Mouse (Mus musculus): Measurements from ENCODE around the gene Tbc1d5. TPM values are rescaled to one million over a fixed set of nuclear protein-coding genes. Genes with fewer than 3 reads are reported as not detected.

Gene Tbc1d5
- polyA plus RNA-seq (2016; fragmentation: Nextera tagmentation; extraction: Ambion mirVana) = 10.2 and 11.1 TPM in 2 replicates

DNA sequence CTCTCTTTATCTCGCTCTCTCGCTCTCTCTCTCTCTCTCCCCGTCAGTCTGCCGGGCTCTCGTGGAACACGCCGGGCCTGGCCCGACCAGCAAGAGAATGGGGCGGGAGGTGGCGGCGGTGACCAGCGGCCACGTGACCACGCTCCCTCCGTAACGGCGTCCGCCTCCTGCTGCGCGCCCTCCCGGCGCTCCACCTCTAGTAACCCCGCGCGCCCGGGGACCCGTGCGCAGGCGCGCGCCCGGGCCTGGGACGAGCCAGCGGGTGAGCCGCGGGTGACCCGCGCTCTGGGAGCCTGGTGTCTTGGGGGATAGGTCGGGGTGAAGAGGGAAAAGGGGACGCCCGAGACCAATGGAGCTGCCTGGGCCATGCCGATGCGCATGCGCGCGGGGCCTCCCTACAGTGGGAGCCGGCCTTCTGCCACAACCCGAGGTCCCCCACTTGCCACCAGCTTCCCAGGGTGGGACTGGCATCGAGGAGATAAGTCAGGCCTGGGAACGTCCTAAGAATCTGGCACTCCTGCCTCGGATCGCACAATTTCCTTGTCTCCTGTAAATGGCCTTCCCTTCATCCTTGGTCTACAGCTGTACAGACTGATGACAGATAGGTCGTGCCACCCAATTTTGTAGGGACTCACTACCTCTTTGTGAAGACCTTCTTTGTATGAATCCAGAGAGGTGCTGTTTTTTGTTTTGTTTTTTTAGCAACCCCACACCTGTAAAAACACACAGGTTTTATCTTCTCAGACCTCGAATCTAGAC, at the start of gene Tbc1d5:
Tbc1d5 (minus strand) TSS at position 158 of the 759 bp plus-strand sequence.
- peak within 1 kb of the TSS; percentile 81 for H3K4me3 ChIP-seq (replicated peaks)
- peak within 1 kb of the TSS; percentile 67 for H3K4me2 ChIP-seq
- H3K4me1 ChIP-seq (replicated peaks) = peaks cover 6% of the 10 kb centered on the region
- no peaks in the 10 kb centered on the region for H3K36me3 ChIP-seq
- peak within 1 kb of the TSS; percentile 93 for H3K9ac ChIP-seq (replicated peaks)
- WGBS = 3% methylated on average over 54 of the region's 54 CpGs
- H3K9me3 ChIP-seq = no peaks in the 10 kb centered on the region
- peak; percentile 93 for ATAC-seq (ENCODE audit: insufficient number of reproducible peaks, insufficient read depth, low FRiP score, low TSS enrichment, low read depth)
- H3K27me3 ChIP-seq = no peaks in the 10 kb centered on the region
- peak within 1 kb of the TSS; percentile 98 for H3K27ac ChIP-seq

DNA sequence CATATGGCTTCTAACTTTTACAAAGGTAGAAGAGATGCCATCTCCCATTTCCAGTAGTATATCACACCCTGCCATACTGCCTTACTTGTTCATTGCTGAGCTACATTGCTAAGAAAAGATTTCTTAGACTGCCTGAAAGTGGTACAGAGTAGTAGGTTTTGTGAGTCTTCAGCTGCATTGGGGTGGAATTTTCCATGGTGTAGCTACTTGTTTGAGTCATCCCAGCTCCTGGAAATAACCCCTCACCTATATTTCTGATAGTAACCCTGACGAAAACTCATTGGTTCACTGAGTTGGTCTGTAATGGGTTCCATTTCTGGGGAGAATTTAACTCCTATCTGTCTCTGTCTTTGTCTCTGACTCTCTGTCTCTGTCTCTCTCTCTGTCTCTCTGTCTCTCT, 46.9 kb upstream of the Tbc1d5 start:
- no peak for ATAC-seq (ENCODE audit: insufficient number of reproducible peaks, insufficient read depth, low FRiP score, low TSS enrichment, low read depth)
- Histone ChIP-seq H3K4me1 (replicated peaks) (no peaks in the 10 kb centered on the region), H3K4me2 (no peak overlapping the region), H3K4me3 (replicated peaks) (no peak overlapping the region), H3K36me3 (no peaks in the 10 kb centered on the region), H3K9me3 (no peaks in the 10 kb centered on the region), H3K27ac (no peak overlapping the region), H3K27me3 (no peaks in the 10 kb centered on the region), H3K9ac (replicated peaks) (no peak overlapping the region)
- 78% methylated on average over 1 of the region's 1 CpGs for WGBS

DNA sequence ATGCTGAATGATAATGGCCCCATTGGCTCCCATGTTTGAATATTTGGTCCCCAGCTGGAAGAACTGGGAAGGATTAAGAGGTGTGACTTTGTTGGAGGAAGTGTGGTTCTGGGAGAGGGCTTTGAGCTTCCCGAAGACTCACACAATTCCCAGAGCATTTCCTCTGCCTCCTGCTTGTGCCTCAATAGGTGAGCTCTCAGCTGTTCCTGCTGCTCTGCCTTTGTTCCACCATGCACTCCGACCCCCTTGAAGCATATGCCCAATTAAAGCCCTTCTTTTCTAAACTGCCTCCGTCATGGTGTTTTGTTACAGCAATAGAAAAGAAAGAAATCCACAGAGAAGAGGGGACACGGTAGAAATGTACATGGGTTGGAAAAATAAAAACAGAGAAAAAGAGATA, 44.0 kb upstream of the Tbc1d5 start:
- Histone ChIP-seq H3K27ac (no peak overlapping the region), H3K9ac (replicated peaks) (no peak overlapping the region), H3K4me3 (replicated peaks) (no peak overlapping the region), H3K4me1 (replicated peaks) (no peaks in the 10 kb centered on the region), H3K4me2 (no peak overlapping the region), H3K9me3 (no peaks in the 10 kb centered on the region), H3K27me3 (no peaks in the 10 kb centered on the region), H3K36me3 (no peaks in the 10 kb centered on the region)
- 36% methylated on average over 4 of the region's 4 CpGs for WGBS
- ATAC-seq (ENCODE audit: insufficient number of reproducible peaks, insufficient read depth, low FRiP score, low TSS enrichment, low read depth) = no peak

DNA sequence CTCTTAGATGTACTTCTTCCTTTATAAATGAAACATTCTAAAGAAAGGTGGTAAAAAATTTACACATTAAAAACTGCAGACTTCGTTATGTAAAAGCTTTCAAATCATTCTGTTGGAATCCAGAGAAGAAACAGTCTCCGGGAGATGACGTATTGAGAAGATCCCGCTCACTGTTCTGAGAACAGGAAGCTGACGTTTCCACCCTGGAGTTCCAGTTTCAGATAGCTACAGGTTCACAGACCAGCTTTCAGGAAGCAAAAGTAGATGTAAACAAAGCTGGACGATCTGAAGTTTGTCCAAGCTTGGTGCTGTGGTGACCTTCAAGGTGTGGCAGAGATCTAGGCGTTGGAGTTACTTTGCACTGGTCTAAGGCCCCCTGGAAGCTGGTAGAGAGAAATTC, 41.9 kb upstream of the Tbc1d5 start:
- Histone ChIP-seq H3K4me2 (no peak overlapping the region), H3K4me1 (replicated peaks) (no peaks in the 10 kb centered on the region), H3K9ac (replicated peaks) (no peak overlapping the region), H3K27me3 (no peaks in the 10 kb centered on the region), H3K27ac (no peak overlapping the region), H3K36me3 (no peaks in the 10 kb centered on the region), H3K4me3 (replicated peaks) (no peak overlapping the region), H3K9me3 (peaks cover under 1% of the 10 kb centered on the region; the same call in 1 of the 2 replicates)
- 87% methylated on average over 7 of the region's 7 CpGs for whole genome bisulfite sequencing
- no peak for ATAC-seq (ENCODE audit: insufficient number of reproducible peaks, insufficient read depth, low FRiP score, low TSS enrichment, low read depth)

DNA sequence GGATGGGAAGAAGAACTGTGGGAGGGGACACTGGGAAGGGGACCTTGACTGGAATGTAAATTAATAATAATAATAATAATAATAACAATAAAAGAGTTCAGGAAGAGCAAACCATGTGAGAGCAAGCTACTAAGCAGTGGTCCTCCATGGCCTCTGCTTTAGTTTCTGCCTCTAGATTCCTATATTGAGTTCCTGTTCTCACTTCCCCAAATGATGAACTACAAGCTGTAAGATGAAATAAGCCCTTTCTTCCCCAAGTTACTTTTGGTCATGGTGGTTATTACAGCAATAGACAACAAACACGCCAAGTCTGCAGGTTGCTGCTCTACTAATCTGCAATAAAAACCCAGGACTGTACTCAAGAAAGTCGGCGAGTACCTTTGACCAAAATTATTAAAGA, 40.7 kb upstream of the Tbc1d5 start:
- Histone ChIP-seq H3K4me1 (replicated peaks) (no peaks in the 10 kb centered on the region), H3K4me2 (no peak overlapping the region), H3K27me3 (no peaks in the 10 kb centered on the region), H3K9ac (replicated peaks) (no peak overlapping the region), H3K36me3 (no peaks in the 10 kb centered on the region), H3K4me3 (replicated peaks) (no peak overlapping the region), H3K9me3 (peaks cover 3% of the 10 kb centered on the region; the same call in 1 of the 2 replicates), H3K27ac (no peak overlapping the region)
- 89% methylated on average over 3 of the region's 3 CpGs for WGBS
- no peak for ATAC-seq (ENCODE audit: insufficient number of reproducible peaks, insufficient read depth, low FRiP score, low TSS enrichment, low read depth)

DNA sequence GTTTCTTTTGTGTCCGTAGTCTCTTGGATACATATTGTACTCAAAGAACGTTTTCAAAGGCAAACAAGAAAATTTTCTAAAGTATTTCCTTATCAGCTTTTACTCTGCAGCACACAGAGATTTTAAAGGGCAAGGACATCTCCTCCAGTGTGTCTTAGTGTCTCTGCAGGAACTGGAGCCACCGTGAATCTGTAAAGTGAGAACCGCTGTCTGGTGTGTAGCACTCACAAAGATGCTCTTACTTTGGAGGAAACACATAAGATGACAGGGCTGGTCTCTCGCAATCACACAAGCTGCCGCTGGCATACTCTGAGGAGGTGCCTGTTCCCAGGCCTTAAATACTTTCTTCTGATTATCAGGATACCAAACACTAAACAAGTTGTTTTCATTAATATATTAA, 37.3 kb upstream of the Tbc1d5 start:
- H3K4me1 ChIP-seq (replicated peaks) = no peaks in the 10 kb centered on the region
- H3K27ac ChIP-seq = no peak overlapping the region
- H3K36me3 ChIP-seq = no peaks in the 10 kb centered on the region
- H3K4me2 ChIP-seq = no peak overlapping the region
- WGBS = 89% methylated on average over 6 of the region's 6 CpGs
- H3K27me3 ChIP-seq = no peaks in the 10 kb centered on the region
- H3K9ac ChIP-seq (replicated peaks) = no peak overlapping the region
- peaks cover 3% of the 10 kb centered on the region; the same call in 1 of the 2 replicates for H3K9me3 ChIP-seq
- no peak overlapping the region for H3K4me3 ChIP-seq (replicated peaks)
- no peak for ATAC-seq (ENCODE audit: insufficient number of reproducible peaks, insufficient read depth, low FRiP score, low TSS enrichment, low read depth)

DNA sequence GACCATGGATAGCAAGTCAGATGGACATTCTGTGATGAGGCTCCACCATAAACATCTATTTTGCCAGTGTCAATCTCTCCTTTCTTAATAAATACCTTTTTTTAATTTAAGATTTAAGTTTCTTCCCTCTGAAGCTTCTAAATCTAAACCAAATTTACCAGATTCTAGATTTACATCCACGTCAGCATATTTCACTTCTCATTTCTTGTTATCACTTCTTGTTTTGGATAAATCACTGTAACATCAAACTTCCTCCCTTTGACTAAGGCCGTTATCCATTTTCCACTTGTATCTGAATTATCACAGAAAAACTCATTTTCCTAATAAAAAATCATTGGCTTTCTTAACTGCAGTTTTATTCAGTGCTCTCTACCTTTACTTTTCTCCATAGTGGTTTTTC, 30.4 kb upstream of the Tbc1d5 start:
- H3K4me3 ChIP-seq (replicated peaks) = no peak overlapping the region
- no peak overlapping the region for H3K9ac ChIP-seq (replicated peaks)
- no peaks in the 10 kb centered on the region for H3K9me3 ChIP-seq
- H3K4me2 ChIP-seq = no peak overlapping the region
- H3K36me3 ChIP-seq = no peaks in the 10 kb centered on the region
- WGBS = 91% methylated on average over 2 of the region's 2 CpGs
- H3K4me1 ChIP-seq (replicated peaks) = no peaks in the 10 kb centered on the region
- ATAC-seq (ENCODE audit: insufficient number of reproducible peaks, insufficient read depth, low FRiP score, low TSS enrichment, low read depth) = no peak
- no peaks in the 10 kb centered on the region for H3K27me3 ChIP-seq
- no peak overlapping the region for H3K27ac ChIP-seq

DNA sequence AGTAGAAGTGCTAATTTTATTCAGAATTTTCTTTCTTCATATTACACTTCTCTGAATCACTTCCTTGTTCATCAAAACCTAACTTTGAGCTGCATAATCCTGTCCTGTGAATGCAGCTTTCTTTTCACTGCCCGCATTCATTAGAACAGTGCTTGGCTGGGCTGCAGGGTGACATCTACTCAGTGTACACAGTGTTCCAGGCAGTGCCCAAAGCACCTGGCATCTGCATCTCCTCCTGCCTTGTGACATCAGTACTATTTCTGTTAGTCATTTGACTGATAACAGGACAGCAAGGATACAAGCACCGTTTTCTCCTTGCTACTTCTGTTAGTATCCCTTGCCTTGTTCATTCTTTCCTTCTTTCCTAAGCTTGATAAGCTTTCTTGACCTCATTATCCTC, 25.5 kb upstream of the Tbc1d5 start:
- H3K4me2 ChIP-seq = no peak overlapping the region
- ATAC-seq (ENCODE audit: insufficient number of reproducible peaks, insufficient read depth, low FRiP score, low TSS enrichment, low read depth) = no peak
- WGBS = 87% methylated on average over 2 of the region's 2 CpGs
- no peaks in the 10 kb centered on the region for H3K27me3 ChIP-seq
- no peak overlapping the region for H3K4me3 ChIP-seq (replicated peaks)
- H3K36me3 ChIP-seq = no peaks in the 10 kb centered on the region
- H3K9ac ChIP-seq (replicated peaks) = no peak overlapping the region
- no peak overlapping the region for H3K27ac ChIP-seq
- H3K4me1 ChIP-seq (replicated peaks) = no peaks in the 10 kb centered on the region
- no peaks in the 10 kb centered on the region for H3K9me3 ChIP-seq

DNA sequence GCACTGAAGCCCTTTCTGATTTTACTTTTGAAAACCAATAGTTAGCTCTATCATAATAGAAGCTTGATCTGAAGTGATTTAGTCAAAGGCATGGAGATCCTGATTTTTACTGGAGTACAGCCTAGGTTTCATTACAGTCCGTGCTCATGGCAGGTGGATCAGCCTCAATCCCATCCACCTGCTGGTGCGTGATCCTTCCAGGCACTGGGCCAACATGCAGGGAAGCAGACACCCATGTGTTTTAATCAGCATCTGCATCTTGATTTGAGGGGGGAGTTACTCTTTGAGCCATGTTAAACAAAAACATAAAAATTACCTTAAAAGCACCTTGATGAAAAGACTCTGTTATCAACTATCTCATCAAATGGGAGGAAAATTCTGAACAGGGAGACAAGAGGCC, 16.4 kb upstream of the Tbc1d5 start:
- no peaks in the 10 kb centered on the region for H3K4me1 ChIP-seq (replicated peaks)
- no peak overlapping the region for H3K4me2 ChIP-seq
- H3K4me3 ChIP-seq (replicated peaks) = no peak overlapping the region
- ATAC-seq (ENCODE audit: insufficient number of reproducible peaks, insufficient read depth, low FRiP score, low TSS enrichment, low read depth) = no peak
- WGBS = 74% methylated on average over 2 of the region's 2 CpGs
- no peak overlapping the region for H3K27ac ChIP-seq
- no peaks in the 10 kb centered on the region for H3K9me3 ChIP-seq
- no peak overlapping the region for H3K9ac ChIP-seq (replicated peaks)
- H3K27me3 ChIP-seq = no peaks in the 10 kb centered on the region
- no peaks in the 10 kb centered on the region for H3K36me3 ChIP-seq

DNA sequence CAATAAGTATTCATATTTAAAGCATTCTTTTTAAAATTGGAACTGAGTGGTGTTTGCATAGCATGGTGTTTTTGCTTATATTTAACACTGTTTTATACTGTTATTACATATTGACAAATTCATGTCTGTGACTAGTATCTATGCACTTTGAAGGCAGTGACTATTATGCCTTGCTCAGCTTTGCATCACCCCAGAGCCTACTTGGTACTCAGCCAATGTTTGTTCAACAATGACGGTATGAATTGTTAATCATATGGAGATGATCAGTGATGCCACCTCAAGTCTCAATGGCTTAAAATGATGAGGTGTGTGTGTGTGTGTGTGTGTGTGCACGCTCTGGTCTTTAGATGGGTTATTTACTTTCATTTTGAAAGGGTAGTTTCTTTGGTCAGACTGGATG, 15.6 kb upstream of the Tbc1d5 start:
- ATAC-seq (ENCODE audit: insufficient number of reproducible peaks, insufficient read depth, low FRiP score, low TSS enrichment, low read depth) = no peak
- no peak overlapping the region for H3K9ac ChIP-seq (replicated peaks)
- H3K4me3 ChIP-seq (replicated peaks) = no peak overlapping the region
- H3K4me2 ChIP-seq = no peak overlapping the region
- H3K27ac ChIP-seq = no peak overlapping the region
- H3K36me3 ChIP-seq = no peaks in the 10 kb centered on the region
- no peaks in the 10 kb centered on the region for H3K9me3 ChIP-seq
- H3K4me1 ChIP-seq (replicated peaks) = no peaks in the 10 kb centered on the region
- no peaks in the 10 kb centered on the region for H3K27me3 ChIP-seq
- 90% methylated on average over 2 of the region's 2 CpGs for WGBS

DNA sequence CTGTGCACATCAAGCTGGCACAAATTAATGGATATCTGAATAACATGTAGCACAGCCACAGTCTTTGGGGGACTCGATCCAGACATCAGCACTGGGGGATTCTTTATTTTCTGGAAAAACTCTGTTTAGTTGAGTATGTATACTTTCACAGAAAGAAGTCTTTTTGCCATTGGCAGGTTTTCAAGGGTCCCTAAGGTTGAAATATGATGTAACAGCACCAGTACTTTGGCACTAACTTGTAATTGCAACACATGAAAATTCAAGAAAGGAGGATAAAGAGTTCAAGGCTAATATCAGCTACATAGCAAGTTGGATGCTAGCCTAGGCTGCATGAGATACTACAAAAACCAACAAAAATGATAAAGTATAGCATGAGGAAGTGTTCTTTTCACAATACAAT, 12.2 kb upstream of the Tbc1d5 start:
- no peaks in the 10 kb centered on the region for H3K27me3 ChIP-seq
- H3K4me1 ChIP-seq (replicated peaks) = no peaks in the 10 kb centered on the region
- no peak overlapping the region for H3K9ac ChIP-seq (replicated peaks)
- no peak overlapping the region for H3K27ac ChIP-seq
- no peaks in the 10 kb centered on the region for H3K9me3 ChIP-seq
- no peak overlapping the region for H3K4me2 ChIP-seq
- ATAC-seq (ENCODE audit: insufficient number of reproducible peaks, insufficient read depth, low FRiP score, low TSS enrichment, low read depth) = no peak
- no peak overlapping the region for H3K4me3 ChIP-seq (replicated peaks)
- H3K36me3 ChIP-seq = no peaks in the 10 kb centered on the region
- 92% methylated on average over 1 of the region's 1 CpGs for WGBS

DNA sequence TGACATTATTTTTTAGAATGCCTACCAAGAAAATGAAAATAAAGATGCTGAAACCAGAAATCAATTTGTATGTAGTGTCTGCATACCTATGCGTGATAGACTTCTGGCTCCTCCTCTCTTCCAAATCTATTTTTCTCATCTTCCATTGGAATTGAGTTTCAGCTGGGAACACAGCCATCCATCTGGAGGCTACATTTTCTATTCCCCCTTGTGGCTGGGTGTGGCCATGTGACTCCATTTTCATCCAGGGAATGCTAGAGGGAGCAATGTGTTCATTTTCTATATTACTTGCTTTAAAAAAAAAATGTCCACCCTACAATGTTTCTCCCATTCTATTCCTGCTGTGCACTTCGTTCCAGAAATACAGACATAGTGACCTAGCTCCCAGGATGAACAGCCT, 3.6 kb upstream of the Tbc1d5 start:
- no peaks in the 10 kb centered on the region for H3K36me3 ChIP-seq
- no peak overlapping the region for H3K4me2 ChIP-seq
- H3K9ac ChIP-seq (replicated peaks) = no peak overlapping the region
- no peaks in the 10 kb centered on the region for H3K9me3 ChIP-seq
- 87% methylated on average over 2 of the region's 2 CpGs for WGBS
- ATAC-seq (ENCODE audit: insufficient number of reproducible peaks, insufficient read depth, low FRiP score, low TSS enrichment, low read depth) = no peak
- H3K4me3 ChIP-seq (replicated peaks) = no peak overlapping the region
- H3K4me1 ChIP-seq (replicated peaks) = peaks cover 4% of the 10 kb centered on the region
- no peak overlapping the region for H3K27ac ChIP-seq
- no peaks in the 10 kb centered on the region for H3K27me3 ChIP-seq

Data from limb, embryonic 12.5 days (tissue).